Mouse (Mus musculus): ENCODE measurements around the gene Izumo2. TPM values are rescaled to one million over a fixed set of nuclear protein-coding genes. Genes with fewer than 3 reads are reported as not detected.

Izumo2 gene
- total RNA-seq (2023): not detected

DNA sequence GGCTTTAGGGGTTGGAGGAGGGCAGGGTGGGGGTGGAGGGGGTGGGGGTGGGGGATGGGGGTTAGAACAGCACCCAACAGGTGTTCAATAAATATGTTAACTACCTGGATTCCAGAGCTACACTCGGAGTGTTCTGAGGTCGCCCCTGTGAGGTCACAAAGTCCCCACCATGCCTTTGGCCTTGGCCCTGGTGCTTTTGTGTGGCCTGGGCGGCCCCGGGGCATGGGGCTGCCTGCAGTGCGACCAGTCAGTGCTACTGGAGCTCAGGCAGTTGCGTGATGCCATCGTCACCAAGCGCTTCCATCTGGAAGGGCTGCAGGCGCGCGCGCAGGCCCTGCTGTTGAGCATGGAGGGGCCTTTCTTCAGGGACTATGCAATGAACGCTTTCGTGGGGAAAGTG, at the start of gene Izumo2:
Izumo2 (plus strand) TSS at position 169 of the 400 bp plus-strand sequence.

GRCm38 (mm10) chr7:44670803-44671202, 37.7 kb upstream of the Izumo2 start, which contains the start of gene Myh14:
Myh14 (minus strand) TSS chr7:44670843.

GRCm38 (mm10) chr7:44748101-44749044, 39.8 kb downstream of the Izumo2 start, which contains the start of gene Vrk3:
Vrk3 (plus strand) TSS chr7:44748413.

GRCm38 (mm10) chr7:44750950-44751349, 42.4 kb downstream of the Izumo2 start, which contains the start of gene Zfp473:
Zfp473 (minus strand) TSS chr7:44751050.

Other genes starting within 250 kb of the Izumo2 start
- not detected for gene Aspdh, start 243.4 kb upstream of the Izumo2 start, total RNA-seq (2023)
- gene Josd2, start 240.8 kb upstream of the Izumo2 start, total RNA-seq (2023): 10 to 100 TPM; 29.3 to 40.6 TPM
- gene Emc10, start 212.2 kb upstream of the Izumo2 start, total RNA-seq (2023): 10 to 100 TPM; 26.0 to 27.0 TPM
- gene Fam71e1, start 212.2 kb upstream of the Izumo2 start, total RNA-seq (2023): 1 to 10 TPM in 1 of 2 experiments, under 1 TPM in 1; 0.90 to 2.7 TPM
- under 1 TPM; 0.13 to 0.46 TPM for gene Mybpc2, start 184.1 kb upstream of the Izumo2 start, total RNA-seq (2023)
- gene Spib, start 176.7 kb upstream of the Izumo2 start, total RNA-seq (2023): 10 to 100 TPM in 1 of 2 experiments, 1 to 10 TPM in 1; 4.6 to 14.6 TPM
- 10 to 100 TPM; 46.1 to 62.2 TPM for gene Pold1, start 159.9 kb upstream of the Izumo2 start, total RNA-seq (2023)
- gene Nr1h2, start 154.8 kb upstream of the Izumo2 start, total RNA-seq (2023): 100 to 1,000 TPM; 311 to 353 TPM
- gene Napsa, start 136.4 kb upstream of the Izumo2 start, total RNA-seq (2023): 100 to 1,000 TPM; 144 to 183 TPM
- under 1 TPM; 0.67 to 0.86 TPM for gene Kcnc3, start 118.1 kb upstream of the Izumo2 start, total RNA-seq (2023)
- not detected for gene Myh14, start 37.9 kb upstream of the Izumo2 start, total RNA-seq (2023)
- gene Vrk3, start 39.7 kb downstream of the Izumo2 start, total RNA-seq (2023): 10 to 100 TPM; 49.1 to 59.2 TPM
- 1 to 10 TPM; 1.0 to 1.7 TPM for gene Zfp473, start 42.3 kb downstream of the Izumo2 start, total RNA-seq (2023)
- gene Nup62, start 107.3 kb downstream of the Izumo2 start, total RNA-seq (2023): 10 to 100 TPM; 50.3 to 52.5 TPM
- gene Il4i1, start 107.6 kb downstream of the Izumo2 start, total RNA-seq (2023): 1 to 10 TPM in 1 of 2 experiments, under 1 TPM in 1; 0.64 to 1.8 TPM
- 1 to 10 TPM; 4.9 to 6.0 TPM for gene Atf5, start 107.9 kb downstream of the Izumo2 start, total RNA-seq (2023)
- gene Akt1s1, start 140.2 kb downstream of the Izumo2 start, total RNA-seq (2023): 10 to 100 TPM; 14.1 to 15.2 TPM
- 10 to 100 TPM; 32.1 to 45.3 TPM for gene Tbc1d17, start 140.3 kb downstream of the Izumo2 start, total RNA-seq (2023)
- gene Pnkp, start 148.4 kb downstream of the Izumo2 start, total RNA-seq (2023): 100 to 1,000 TPM; 390 to 443 TPM
- gene Ptov1, start 161.0 kb downstream of the Izumo2 start, total RNA-seq (2023): 10 to 100 TPM; 32.3 to 33.9 TPM
- gene Med25, start 184.0 kb downstream of the Izumo2 start, total RNA-seq (2023): 10 to 100 TPM; 36.9 to 38.1 TPM
- gene Fuz, start 187.3 kb downstream of the Izumo2 start, total RNA-seq (2023): 1 to 10 TPM; 4.6 to 6.1 TPM
- 10 to 100 TPM; 61.7 to 69.2 TPM for gene Ap2a1, start 220.8 kb downstream of the Izumo2 start, total RNA-seq (2023)
- not detected for gene Tsks, start 234.5 kb downstream of the Izumo2 start, total RNA-seq (2023)